Mouse (Mus musculus) embryonic facial prominence, embryonic 14.5 days (tissue): ENCODE results near the gene Tmem178b. TPM values are rescaled to one million over a fixed set of nuclear protein-coding genes. Genes with fewer than 3 reads are reported as not detected.

Experiments used
- ATAC-seq: fragments of 200-750 bp; cut with Nextera tagmentation; 2 replicates; pipeline ENCODE4 v1.8.0; 2017; ENCODE audit warnings: low read depth, moderate number of reproducible peaks, moderate TSS enrichment
- DNase-seq: peaks from one replicate; pipeline ENCODE4 v3.0.0-alpha.2; 2015; ENCODE audit warnings: low spot score
- H3K27ac ChIP-seq: fragments of 300-500 bp; sonication (generic); replicated peaks from 2 replicates; pipeline ENCODE4 v1.5.1; 2014; ENCODE audit warnings: low read depth, mild to moderate bottlenecking, low read length, moderate library complexity
- H3K27me3 ChIP-seq: fragments of 300-500 bp; sonication (generic); replicated peaks from 2 replicates; pipeline ENCODE4 v1.6.1; 2014; ENCODE audit warnings: low read length; ENCODE audit not compliant: control insufficient read depth, insufficient read depth
- H3K36me3 ChIP-seq: fragments of 300-500 bp; sonication (generic); 2 replicates; pipeline ENCODE4 v1.6.1; 2014; ENCODE audit warnings: low read length, mixed read lengths; ENCODE audit not compliant: control insufficient read depth, insufficient read depth
- H3K4me1 ChIP-seq: fragments of 300-500 bp; sonication (generic); 2 replicates; pipeline ENCODE4 v1.6.1; 2014; ENCODE audit warnings: antibody characterized with exemption, low read length; ENCODE audit not compliant: control insufficient read depth, insufficient read depth
- H3K4me2 ChIP-seq: fragments of 300-500 bp; sonication (generic); 2 replicates; pipeline ENCODE4 v1.6.1; 2014; ENCODE audit warnings: low read depth, mild to moderate bottlenecking, low read length, moderate library complexity, mixed read lengths
- H3K4me3 ChIP-seq: fragments of 300-500 bp; sonication (generic); 2 replicates; pipeline ENCODE4 v1.5.1; 2014; ENCODE audit warnings: low read depth, mild to moderate bottlenecking, low read length
- H3K9ac ChIP-seq: fragments of 300-500 bp; sonication (generic); 2 replicates; pipeline ENCODE4 v1.6.1; 2014; ENCODE audit warnings: low read depth, mild to moderate bottlenecking, low read length, moderate library complexity, mixed read lengths
- H3K9me3 ChIP-seq: fragments of 300-500 bp; sonication (generic); 2 replicates; pipeline ENCODE4 v1.6.1; 2016; ENCODE audit warnings: low read length; ENCODE audit not compliant: control insufficient read depth
- WGBS: fragments of 180-500 bp; shearing (Covaris S2); extraction: QIAGEN DNeasy Blood & Tissue Kit; methylation state at CpG from one replicate; pipeline ENCODE4 v1.1.7; 2014; 5-methylcytosine and 5-hydroxymethylcytosine counted together
- polyA plus RNA-seq: library from polyadenylated mRNA; unstranded; fragments of >200 nt; fragmentation: Nextera tagmentation; extraction: Ambion mirVana; gene quantifications from 2 replicates; pipeline ENCODE4 v1.2.1, GENCODE M21; 2014

Gene Tmem178b
- polyA plus RNA-seq, 1 experiment from 2014 or later: 2.6 TPM

DNA sequence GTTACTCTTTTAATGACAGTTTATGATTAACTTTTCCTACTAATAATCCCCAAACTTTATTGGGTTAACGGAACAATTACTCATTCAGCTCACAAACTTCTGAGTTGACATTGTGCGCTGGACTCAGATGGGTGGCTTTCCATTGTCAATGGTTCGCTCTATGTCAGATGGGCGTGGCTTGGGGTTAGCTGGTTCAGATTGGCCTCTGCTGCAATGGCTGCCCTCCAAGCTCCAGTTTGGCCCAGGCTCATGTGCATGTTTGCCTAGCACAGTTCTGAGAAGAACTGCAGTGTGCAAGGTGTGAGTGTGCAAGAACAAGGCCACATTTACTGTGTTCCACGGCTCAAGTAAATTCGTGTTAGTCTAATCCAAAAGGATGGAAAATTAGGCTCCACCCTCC is 255.6 kb downstream of the Tmem178b start:
- no peak for ATAC-seq
- Histone ChIP-seq H3K4me2 (no peak overlapping the region), H3K4me3 (no peak overlapping the region), H3K36me3 (no peaks in the 10 kb centered on the region), H3K4me1 (no peaks in the 10 kb centered on the region), H3K9ac (no peak overlapping the region), H3K27ac (no peak overlapping the region), H3K9me3 (no peaks in the 10 kb centered on the region), H3K27me3 (no peaks in the 10 kb centered on the region)
- WGBS: 90% methylated on average over 6 of the region's 6 CpGs
- DNase-seq: no peak

DNA sequence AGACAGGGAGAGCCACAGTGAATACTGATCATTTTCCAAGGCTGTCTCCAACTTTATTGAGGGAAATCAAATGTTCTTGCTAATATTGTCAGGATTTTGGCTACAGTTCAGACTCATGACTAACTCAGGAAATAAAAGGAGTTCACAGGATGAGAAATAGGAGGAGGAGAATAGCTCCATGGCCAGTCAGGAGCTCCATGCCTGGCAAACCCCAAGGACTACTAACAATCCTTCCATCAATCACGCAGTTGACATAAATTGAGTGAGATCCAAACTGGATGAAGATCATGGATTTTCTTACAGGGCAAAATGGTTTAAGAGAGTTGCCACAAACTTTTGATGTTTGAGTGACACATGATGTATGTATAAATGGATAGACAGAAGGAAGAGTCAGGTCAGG is 258.9 kb downstream of the Tmem178b start:
- no peak overlapping the region for H3K27ac ChIP-seq
- H3K9ac ChIP-seq: no peak overlapping the region
- ATAC-seq: no peak
- 83% methylated on average over 1 of the region's 1 CpGs for WGBS
- DNase-seq: no peak
- H3K36me3 ChIP-seq: no peaks in the 10 kb centered on the region
- H3K4me2 ChIP-seq: no peak overlapping the region
- no peaks in the 10 kb centered on the region for H3K4me1 ChIP-seq
- H3K4me3 ChIP-seq: no peak overlapping the region
- no peaks in the 10 kb centered on the region for H3K27me3 ChIP-seq
- H3K9me3 ChIP-seq: no peaks in the 10 kb centered on the region

DNA sequence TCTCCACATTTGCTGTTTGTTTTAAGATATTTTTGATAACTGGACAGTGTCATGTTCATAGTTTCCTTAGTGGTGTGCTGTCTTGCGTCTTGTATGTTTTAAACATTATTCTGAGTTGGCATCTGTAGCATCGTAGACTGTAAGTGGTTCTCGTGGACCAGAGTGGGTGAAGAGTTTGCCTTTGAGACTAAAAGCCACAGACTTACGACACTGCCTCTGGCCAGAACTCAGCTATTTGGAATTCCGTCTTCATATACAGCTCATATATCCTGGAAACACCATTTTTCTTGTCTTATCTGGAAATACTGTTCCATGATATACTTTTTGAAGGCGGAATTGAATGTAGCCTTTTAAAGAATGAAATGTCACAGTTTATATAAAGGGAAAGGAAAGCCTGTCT is 260.4 kb downstream of the Tmem178b start:
- H3K9ac ChIP-seq: no peak overlapping the region
- H3K27me3 ChIP-seq: no peaks in the 10 kb centered on the region
- DNase-seq: no peak
- no peaks in the 10 kb centered on the region for H3K9me3 ChIP-seq
- H3K4me3 ChIP-seq: no peak overlapping the region
- no peak overlapping the region for H3K4me2 ChIP-seq
- no peaks in the 10 kb centered on the region for H3K36me3 ChIP-seq
- WGBS: 84% methylated on average over 6 of the region's 6 CpGs
- no peak for ATAC-seq
- no peak overlapping the region for H3K27ac ChIP-seq
- no peaks in the 10 kb centered on the region for H3K4me1 ChIP-seq

DNA sequence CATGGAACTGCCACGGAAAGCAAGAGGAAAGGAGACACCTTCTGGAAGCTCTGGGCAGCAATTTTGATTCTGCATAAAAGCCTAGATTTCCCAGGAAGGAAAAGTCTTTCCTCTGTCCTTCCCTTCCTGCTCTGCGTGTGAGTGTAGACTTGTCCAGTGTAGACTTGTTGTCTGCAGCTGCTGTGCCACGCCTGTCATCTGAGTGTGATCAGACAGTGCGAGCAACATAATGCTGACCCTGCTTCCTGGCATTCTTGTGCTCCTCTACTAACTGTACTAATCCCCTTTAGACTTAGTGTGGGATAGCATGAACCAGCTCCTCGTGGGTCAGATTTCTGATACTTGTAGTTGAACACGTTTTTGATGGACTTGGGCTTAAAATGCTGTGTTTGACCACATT is 262.6 kb downstream of the Tmem178b start:
- ATAC-seq (peak; percentile 53; the same call in 1 of the 2 replicates), DNase-seq (peak; percentile 38)
- 53% methylated on average over 6 of the region's 6 CpGs for WGBS
- Histone ChIP-seq H3K36me3 (no peaks in the 10 kb centered on the region), H3K4me1 (no peaks in the 10 kb centered on the region), H3K27ac (no peak overlapping the region), H3K9ac (no peak overlapping the region), H3K9me3 (no peaks in the 10 kb centered on the region), H3K4me2 (no peak overlapping the region), H3K4me3 (no peak overlapping the region), H3K27me3 (no peaks in the 10 kb centered on the region)

DNA sequence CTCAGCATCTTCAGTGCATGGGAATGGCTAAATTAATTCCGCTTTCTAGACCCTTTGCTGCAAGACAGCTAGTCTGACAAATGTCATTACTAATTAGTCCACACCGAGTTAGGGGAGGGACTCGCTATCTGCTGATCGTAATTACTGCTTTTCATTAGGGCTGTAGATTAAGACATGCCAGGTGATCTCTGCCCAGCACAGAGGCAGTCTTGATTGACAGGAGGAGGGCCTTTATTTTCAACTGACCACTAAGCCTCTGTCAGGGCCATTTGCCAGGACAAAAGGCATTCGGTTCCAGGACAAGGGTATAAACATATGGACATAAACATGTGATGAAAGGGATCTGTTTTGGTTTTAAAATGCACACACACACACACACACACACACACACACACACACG is 264.3 kb downstream of the Tmem178b start:
- no peak overlapping the region for H3K4me3 ChIP-seq
- 70% methylated on average over 6 of the region's 6 CpGs for WGBS
- DNase-seq (peak; percentile 1), ATAC-seq (no peak)
- no peaks in the 10 kb centered on the region for H3K4me1 ChIP-seq
- H3K9ac ChIP-seq: no peak overlapping the region
- H3K36me3 ChIP-seq: no peaks in the 10 kb centered on the region
- H3K9me3 ChIP-seq: no peaks in the 10 kb centered on the region
- no peak overlapping the region for H3K4me2 ChIP-seq
- H3K27ac ChIP-seq: no peak overlapping the region
- no peaks in the 10 kb centered on the region for H3K27me3 ChIP-seq

DNA sequence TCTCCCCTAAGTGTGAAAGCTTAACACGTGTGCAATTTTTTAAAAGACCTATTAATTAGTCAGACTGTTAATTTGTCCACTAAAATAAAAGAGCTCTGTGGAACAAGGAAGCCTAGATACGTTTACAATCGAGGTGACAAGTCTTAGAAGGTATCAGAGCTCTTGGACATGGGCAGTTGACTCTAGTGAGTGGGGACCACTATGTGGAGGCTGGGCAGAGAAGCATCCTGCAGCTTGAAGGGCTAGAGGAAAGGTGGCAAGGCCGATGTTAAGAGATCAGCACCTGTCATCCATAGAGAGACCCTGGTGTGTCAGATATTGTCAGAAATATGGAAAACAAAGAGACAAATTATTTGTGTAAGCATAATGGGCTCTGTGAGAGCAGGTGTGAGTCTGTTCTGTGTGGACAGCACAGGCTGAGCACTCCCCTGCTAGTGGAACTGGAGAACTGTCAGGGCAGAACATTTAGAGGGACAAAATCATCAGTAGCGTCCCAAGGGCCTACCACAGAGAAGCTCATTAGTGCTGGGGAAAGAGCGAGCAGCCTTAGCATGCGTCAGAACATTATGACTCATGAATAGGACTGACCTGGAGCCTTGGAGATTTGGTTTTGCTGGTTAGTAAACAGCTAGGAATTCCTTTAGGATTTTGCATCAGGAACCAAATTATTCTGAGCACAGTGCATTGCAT is 264.9 kb downstream of the Tmem178b start:
- H3K9me3 ChIP-seq: no peaks in the 10 kb centered on the region
- H3K4me2 ChIP-seq: no peak overlapping the region
- no peak overlapping the region for H3K4me3 ChIP-seq
- no peak overlapping the region for H3K27ac ChIP-seq
- H3K27me3 ChIP-seq: no peaks in the 10 kb centered on the region
- DNase-seq (peak; percentile 22), ATAC-seq (peak; percentile 41; the same call in 1 of the 2 replicates)
- WGBS: 69% methylated on average over 7 of the region's 7 CpGs
- H3K4me1 ChIP-seq: no peaks in the 10 kb centered on the region
- H3K9ac ChIP-seq: no peak overlapping the region
- H3K36me3 ChIP-seq: no peaks in the 10 kb centered on the region

DNA sequence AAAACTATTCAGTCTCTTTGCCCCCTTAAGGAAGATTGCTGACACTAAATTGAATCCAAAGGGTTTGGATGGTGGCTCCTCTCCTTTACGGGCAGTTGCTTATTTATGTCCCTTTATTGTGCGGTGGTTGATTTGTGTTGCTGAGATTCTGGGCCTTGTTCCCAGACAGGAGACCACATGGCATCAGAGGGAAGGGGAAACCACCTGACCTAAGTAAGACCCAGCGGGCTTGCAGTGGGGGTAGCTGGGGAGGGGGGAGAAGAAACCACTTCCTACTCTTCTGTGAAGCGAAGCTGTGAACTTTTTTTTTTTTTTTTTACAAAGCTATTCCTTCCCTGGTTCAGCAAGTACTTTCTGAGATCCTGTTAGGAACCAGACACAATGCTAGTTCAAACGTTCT is 269.5 kb downstream of the Tmem178b start:
- Histone ChIP-seq H3K27ac (no peak overlapping the region), H3K4me2 (no peak overlapping the region), H3K4me3 (no peak overlapping the region), H3K27me3 (no peaks in the 10 kb centered on the region), H3K4me1 (no peaks in the 10 kb centered on the region), H3K36me3 (no peaks in the 10 kb centered on the region), H3K9me3 (no peaks in the 10 kb centered on the region), H3K9ac (no peak overlapping the region)
- ATAC-seq (no peak), DNase-seq (no peak)
- WGBS: 28% methylated on average over 5 of the region's 5 CpGs

DNA sequence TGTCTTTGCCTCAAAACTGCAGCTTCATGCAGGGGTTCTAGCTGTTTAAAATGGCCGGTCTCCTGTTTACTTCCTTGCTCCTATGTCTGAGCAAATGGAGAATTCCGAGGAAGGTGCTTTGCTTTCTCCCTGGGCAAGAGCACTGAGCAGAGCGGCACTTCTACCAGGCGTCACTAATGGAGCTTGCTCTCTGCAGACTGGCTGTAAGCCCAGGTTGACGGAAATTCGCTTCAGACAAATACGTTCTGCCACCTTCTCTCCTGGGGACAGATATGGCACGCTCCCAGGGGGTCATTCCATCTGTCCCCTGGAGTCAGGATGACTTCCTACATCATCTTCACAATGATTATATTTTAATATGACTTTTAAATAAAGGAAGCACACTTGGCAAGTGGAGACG is 271.3 kb downstream of the Tmem178b start:
- WGBS: 69% methylated on average over 9 of the region's 9 CpGs
- Histone ChIP-seq H3K36me3 (no peaks in the 10 kb centered on the region), H3K27me3 (no peaks in the 10 kb centered on the region), H3K4me2 (no peak overlapping the region), H3K4me3 (no peak overlapping the region), H3K9me3 (no peaks in the 10 kb centered on the region), H3K4me1 (no peaks in the 10 kb centered on the region), H3K27ac (no peak overlapping the region), H3K9ac (no peak overlapping the region)
- DNase-seq: no peak
- ATAC-seq: no peak

DNA sequence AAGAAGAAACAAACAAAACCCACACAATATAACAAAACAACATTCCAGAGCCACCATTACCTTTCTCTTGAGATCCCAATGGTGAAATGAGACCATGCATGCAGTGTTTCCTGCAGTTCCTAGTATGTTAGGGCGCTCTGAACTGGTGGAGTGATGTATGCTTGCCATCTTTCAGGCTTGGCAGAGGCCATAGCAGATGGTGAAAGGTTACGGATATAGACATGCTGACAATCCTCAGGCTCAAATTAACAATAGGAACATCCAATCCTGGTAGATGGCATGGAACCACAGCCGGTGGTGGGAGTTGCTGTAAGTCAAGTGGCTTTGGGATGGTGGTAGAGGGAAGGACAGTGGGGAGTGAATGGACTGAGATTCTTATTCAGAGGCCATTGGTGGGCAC is 272.5 kb downstream of the Tmem178b start:
- H3K36me3 ChIP-seq: no peaks in the 10 kb centered on the region

More for the DNA sequence above, 272.5 kb downstream of the Tmem178b start:
- Histone ChIP-seq H3K4me3 (no peak overlapping the region), H3K4me1 (no peaks in the 10 kb centered on the region), H3K27ac (no peak overlapping the region), H3K4me2 (no peak overlapping the region), H3K9me3 (no peaks in the 10 kb centered on the region), H3K27me3 (no peaks in the 10 kb centered on the region), H3K9ac (no peak overlapping the region)
- ATAC-seq (no peak), DNase-seq (no peak)
- WGBS: 90% methylated on average over 3 of the region's 3 CpGs
